Mouse (Mus musculus): ENCODE results near the gene Cdr2l. TPM values are rescaled to one million over a fixed set of nuclear protein-coding genes. Genes with fewer than 3 reads are reported as not detected.
A peak's percentile ranks its signal among the peaks of the same experiment; 100 is the strongest.

Gene Cdr2l
- polyA plus RNA-seq, 1 experiment from 2014 or later: 14.1 TPM

GRCm38 (mm10) chr11:115372015-115372414, 9.7 kb upstream of the Cdr2l start:
- H3K27ac ChIP-seq: no peak overlapping the region
- H3K4me2 ChIP-seq: no peak overlapping the region
- no peak overlapping the region for H3K4me3 ChIP-seq
- H3K9me3 ChIP-seq: no peaks in the 10 kb centered on the region
- H3K27me3 ChIP-seq: peaks cover 93% of the 10 kb centered on the region
- WGBS: 66% methylated on average over 1 of the region's 1 CpGs
- no peak overlapping the region for H3K9ac ChIP-seq
- H3K4me1 ChIP-seq: peaks cover 18% of the 10 kb centered on the region
- no peak for ATAC-seq (ENCODE audit: insufficient number of reproducible peaks, insufficient read depth, low FRiP score, low TSS enrichment, low read depth)
- H3K36me3 ChIP-seq: no peaks in the 10 kb centered on the region

GRCm38 (mm10) chr11:115372737-115373136, 9.0 kb upstream of the Cdr2l start:
- Histone ChIP-seq H3K4me1 (peaks cover 11% of the 10 kb centered on the region), H3K4me3 (no peak overlapping the region), H3K27me3 (peaks cover 86% of the 10 kb centered on the region), H3K4me2 (no peak overlapping the region), H3K9me3 (no peaks in the 10 kb centered on the region), H3K9ac (no peak overlapping the region), H3K27ac (no peak overlapping the region), H3K36me3 (no peaks in the 10 kb centered on the region)
- 47% methylated on average over 2 of the region's 2 CpGs for WGBS
- ATAC-seq (ENCODE audit: insufficient number of reproducible peaks, insufficient read depth, low FRiP score, low TSS enrichment, low read depth): no peak

GRCm38 (mm10) chr11:115373805-115374694, 7.7 kb upstream of the Cdr2l start:
- Histone ChIP-seq H3K4me1 (peaks cover 11% of the 10 kb centered on the region), H3K4me2 (peak overlapping the region; percentile 74), H3K4me3 (peak overlapping the region; percentile 45), H3K9me3 (no peaks in the 10 kb centered on the region), H3K9ac (peak overlapping the region; percentile 67), H3K27me3 (peaks cover 75% of the 10 kb centered on the region), H3K36me3 (no peaks in the 10 kb centered on the region), H3K27ac (no peak overlapping the region)
- 3% methylated on average over 30 of the region's 30 CpGs for WGBS
- no peak for ATAC-seq (ENCODE audit: insufficient number of reproducible peaks, insufficient read depth, low FRiP score, low TSS enrichment, low read depth)

- H3K4me3 ChIP-seq: peak overlapping the region; percentile 45; the same call in 1 of the 2 replicates
- no peaks in the 10 kb centered on the region for H3K9me3 ChIP-seq
- peaks cover 67% of the 10 kb centered on the region for H3K27me3 ChIP-seq
- no peaks in the 10 kb centered on the region for H3K36me3 ChIP-seq
- peaks cover 11% of the 10 kb centered on the region for H3K4me1 ChIP-seq
- 58% methylated on average over 12 of the region's 12 CpGs for WGBS
- peak overlapping the region; percentile 74 for H3K4me2 ChIP-seq
- peak overlapping the region; percentile 67; the same call in 1 of the 2 replicates for H3K9ac ChIP-seq
- H3K27ac ChIP-seq: no peak overlapping the region
- no peak for ATAC-seq (ENCODE audit: insufficient number of reproducible peaks, insufficient read depth, low FRiP score, low TSS enrichment, low read depth)
Observed at GRCm38 (mm10) chr11:115374695-115375425, 6.9 kb upstream of the Cdr2l start.

- Histone ChIP-seq H3K27me3 (peaks cover 48% of the 10 kb centered on the region), H3K4me2 (no peak overlapping the region), H3K27ac (no peak overlapping the region), H3K9ac (no peak overlapping the region), H3K9me3 (no peaks in the 10 kb centered on the region), H3K4me1 (peaks cover 19% of the 10 kb centered on the region), H3K36me3 (no peaks in the 10 kb centered on the region), H3K4me3 (no peak overlapping the region)
- 64% methylated on average over 7 of the region's 7 CpGs for WGBS
- ATAC-seq (ENCODE audit: insufficient number of reproducible peaks, insufficient read depth, low FRiP score, low TSS enrichment, low read depth): no peak
Observed at GRCm38 (mm10) chr11:115376722-115377121, 5.0 kb upstream of the Cdr2l start.

DNA sequence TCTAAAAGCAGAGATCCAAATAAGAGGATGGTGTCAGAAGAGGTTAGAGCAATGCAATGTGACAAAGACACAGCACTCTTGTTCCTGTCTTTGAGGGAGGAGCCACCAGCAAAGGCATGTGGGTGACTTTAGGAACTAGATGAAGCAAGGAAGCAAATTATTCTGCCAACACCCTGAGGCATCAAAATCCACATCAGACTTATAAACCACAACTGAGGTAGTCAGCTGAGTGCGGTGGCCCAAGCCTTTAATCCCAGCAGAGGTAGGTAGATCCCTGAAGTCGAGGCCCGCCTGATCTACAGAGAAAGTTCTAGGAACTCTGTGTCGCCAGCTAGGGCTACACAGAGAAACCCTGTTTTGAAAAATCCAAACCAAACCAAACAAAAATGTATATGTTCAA, 4.5 kb upstream of the Cdr2l start:
- peaks cover 19% of the 10 kb centered on the region for H3K4me1 ChIP-seq
- H3K27me3 ChIP-seq: peaks cover 43% of the 10 kb centered on the region
- no peak overlapping the region for H3K4me3 ChIP-seq
- no peaks in the 10 kb centered on the region for H3K9me3 ChIP-seq
- WGBS: 78% methylated on average over 4 of the region's 4 CpGs
- no peak overlapping the region for H3K4me2 ChIP-seq
- H3K27ac ChIP-seq: no peak overlapping the region
- H3K36me3 ChIP-seq: no peaks in the 10 kb centered on the region
- no peak overlapping the region for H3K9ac ChIP-seq
- no peak for ATAC-seq (ENCODE audit: insufficient number of reproducible peaks, insufficient read depth, low FRiP score, low TSS enrichment, low read depth)

DNA sequence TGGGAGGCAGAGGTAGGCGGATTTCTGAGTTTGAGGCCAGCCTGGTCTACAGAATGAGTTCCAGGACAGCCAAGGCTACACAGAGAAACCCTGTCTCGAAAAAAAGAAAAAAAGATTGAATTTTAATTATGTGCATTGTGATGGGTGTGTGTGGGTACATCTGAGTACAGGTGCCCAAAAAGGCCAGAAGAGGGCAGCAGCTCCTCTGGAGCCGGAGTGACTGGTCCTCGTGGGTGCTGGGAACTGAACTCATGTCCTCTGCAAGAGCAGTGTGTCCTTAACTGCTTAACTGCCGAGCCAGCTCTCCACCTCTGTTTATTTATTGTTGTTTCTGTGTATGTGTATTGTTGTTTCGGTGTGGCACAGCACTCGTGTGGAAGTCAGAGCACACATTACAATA, 3.9 kb upstream of the Cdr2l start:
- no peak overlapping the region for H3K4me3 ChIP-seq
- H3K27me3 ChIP-seq: peaks cover 37% of the 10 kb centered on the region
- no peak for ATAC-seq (ENCODE audit: insufficient number of reproducible peaks, insufficient read depth, low FRiP score, low TSS enrichment, low read depth)

GRCm38 (mm10) chr11:115381276-115381675, 440 bp upstream of the Cdr2l start:
- no peaks in the 10 kb centered on the region for H3K36me3 ChIP-seq
- no peaks in the 10 kb centered on the region for H3K9me3 ChIP-seq
- peak overlapping the region; percentile 79 for H3K4me3 ChIP-seq
- ATAC-seq (ENCODE audit: insufficient number of reproducible peaks, insufficient read depth, low FRiP score, low TSS enrichment, low read depth): no peak
- H3K4me1 ChIP-seq: peaks cover 46% of the 10 kb centered on the region
- 0 out of 2 replicates have a peak overlapping the region, but pooled peaks have one; percentile 91 for H3K9ac ChIP-seq
- peaks cover 8% of the 10 kb centered on the region for H3K27me3 ChIP-seq
- WGBS: 8% methylated on average over 9 of the region's 9 CpGs
- H3K27ac ChIP-seq: 0 out of 2 replicates have a peak overlapping the region, but pooled peaks have one; percentile 28
- H3K4me2 ChIP-seq: peak overlapping the region; percentile 80

More for the DNA sequence above, 3.9 kb upstream of the Cdr2l start:
- no peak overlapping the region for H3K9ac ChIP-seq
- no peaks in the 10 kb centered on the region for H3K9me3 ChIP-seq
- H3K4me2 ChIP-seq: no peak overlapping the region
- no peaks in the 10 kb centered on the region for H3K36me3 ChIP-seq
- peaks cover 25% of the 10 kb centered on the region for H3K4me1 ChIP-seq
- 81% methylated on average over 7 of the region's 7 CpGs for WGBS
- no peak overlapping the region for H3K27ac ChIP-seq

GRCm38 (mm10) chr11:115382891-115383290, 1.2 kb downstream of the Cdr2l start:
- peak overlapping the region; percentile 79 for H3K4me3 ChIP-seq
- no peaks in the 10 kb centered on the region for H3K9me3 ChIP-seq
- 12% methylated on average over 5 of the region's 5 CpGs for WGBS
- no peaks in the 10 kb centered on the region for H3K36me3 ChIP-seq
- peak overlapping the region; percentile 80 for H3K4me2 ChIP-seq
- H3K27ac ChIP-seq: no peak overlapping the region
- no peak for ATAC-seq (ENCODE audit: insufficient number of reproducible peaks, insufficient read depth, low FRiP score, low TSS enrichment, low read depth)
- peak overlapping the region; percentile 91 for H3K9ac ChIP-seq
- H3K4me1 ChIP-seq: peaks cover 46% of the 10 kb centered on the region
- peaks cover 4% of the 10 kb centered on the region; the same call in 1 of the 2 replicates for H3K27me3 ChIP-seq

DNA sequence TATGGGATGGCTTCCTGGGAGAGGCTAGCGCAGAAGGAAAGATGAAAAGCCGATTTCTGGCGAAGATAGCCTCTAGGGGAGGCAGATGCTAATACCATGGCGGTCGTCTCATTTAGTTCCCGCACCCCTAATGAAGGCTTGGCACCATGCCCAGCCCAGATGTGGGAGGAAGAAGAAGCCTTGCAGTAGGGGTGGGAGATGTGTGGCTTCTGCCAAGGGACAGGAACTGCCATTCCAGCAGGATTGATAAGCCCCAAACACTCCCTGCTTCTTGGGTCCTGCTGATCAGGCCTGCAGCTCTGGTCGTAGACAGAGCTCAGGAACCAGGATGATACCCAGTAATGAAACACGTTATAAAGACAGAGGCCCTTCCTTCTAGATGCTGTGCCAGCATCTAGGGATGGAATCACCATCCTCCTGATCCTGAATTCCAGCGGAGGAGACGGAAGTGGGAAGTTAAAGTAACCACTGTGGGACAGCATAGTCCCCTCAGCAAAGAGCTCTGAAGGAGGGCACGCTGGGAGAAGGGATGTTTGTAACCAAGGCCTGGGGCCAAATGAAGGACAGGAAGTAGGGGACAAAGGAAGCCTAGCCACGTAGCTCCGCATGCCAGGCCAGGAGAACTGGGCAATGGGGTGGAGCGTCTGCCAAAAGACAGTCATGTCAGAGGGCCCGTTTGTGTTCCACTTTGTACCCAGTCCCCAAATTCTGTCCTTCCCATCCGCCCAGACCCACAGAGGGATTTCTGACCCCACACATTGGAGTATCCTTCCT, 2.2 kb downstream of the Cdr2l start:
- Histone ChIP-seq H3K9me3 (no peaks in the 10 kb centered on the region), H3K4me3 (peak overlapping the region; percentile 79; the same call in 1 of the 2 replicates), H3K27me3 (peaks cover 4% of the 10 kb centered on the region; the same call in 1 of the 2 replicates), H3K36me3 (no peaks in the 10 kb centered on the region), H3K9ac (peak overlapping the region; percentile 91), H3K27ac (peak overlapping the region; percentile 48; the same call in 1 of the 2 replicates), H3K4me1 (peaks cover 46% of the 10 kb centered on the region), H3K4me2 (peak overlapping the region; percentile 80)
- no peak for ATAC-seq (ENCODE audit: insufficient number of reproducible peaks, insufficient read depth, low FRiP score, low TSS enrichment, low read depth)
- 31% methylated on average over 16 of the region's 16 CpGs for WGBS

DNA sequence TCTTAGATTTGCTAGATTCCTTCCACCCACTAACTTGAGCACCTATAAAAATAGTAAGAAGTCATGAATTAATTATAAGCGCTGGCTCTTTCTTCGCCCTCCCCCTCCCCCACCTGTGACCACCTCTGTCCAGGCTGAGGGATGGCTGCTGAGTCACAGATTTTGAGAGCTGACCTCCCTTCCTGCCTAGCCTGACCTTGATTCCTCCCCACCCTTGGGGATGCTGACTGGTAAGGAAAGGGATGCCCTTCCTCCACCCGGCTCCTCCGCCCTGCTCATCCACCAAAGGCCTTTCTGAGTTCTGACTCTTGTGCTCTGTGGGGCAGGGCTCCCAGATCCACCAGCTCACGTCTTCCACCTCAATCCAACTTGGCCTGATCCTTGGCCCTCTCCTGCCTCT, 2.9 kb downstream of the Cdr2l start:
- H3K9ac ChIP-seq: peak overlapping the region; percentile 91; the same call in 1 of the 2 replicates
- WGBS: 53% methylated on average over 5 of the region's 5 CpGs
- H3K4me2 ChIP-seq: peak overlapping the region; percentile 80

More for the DNA sequence above, 2.9 kb downstream of the Cdr2l start:
- no peak for ATAC-seq (ENCODE audit: insufficient number of reproducible peaks, insufficient read depth, low FRiP score, low TSS enrichment, low read depth)
- Histone ChIP-seq H3K27me3 (peaks cover 4% of the 10 kb centered on the region; the same call in 1 of the 2 replicates), H3K36me3 (no peaks in the 10 kb centered on the region), H3K4me3 (no peak overlapping the region), H3K4me1 (peaks cover 46% of the 10 kb centered on the region), H3K9me3 (no peaks in the 10 kb centered on the region), H3K27ac (no peak overlapping the region)
